Mouse (Mus musculus): Measurements from ENCODE around the gene Lamb1.

DNA sequence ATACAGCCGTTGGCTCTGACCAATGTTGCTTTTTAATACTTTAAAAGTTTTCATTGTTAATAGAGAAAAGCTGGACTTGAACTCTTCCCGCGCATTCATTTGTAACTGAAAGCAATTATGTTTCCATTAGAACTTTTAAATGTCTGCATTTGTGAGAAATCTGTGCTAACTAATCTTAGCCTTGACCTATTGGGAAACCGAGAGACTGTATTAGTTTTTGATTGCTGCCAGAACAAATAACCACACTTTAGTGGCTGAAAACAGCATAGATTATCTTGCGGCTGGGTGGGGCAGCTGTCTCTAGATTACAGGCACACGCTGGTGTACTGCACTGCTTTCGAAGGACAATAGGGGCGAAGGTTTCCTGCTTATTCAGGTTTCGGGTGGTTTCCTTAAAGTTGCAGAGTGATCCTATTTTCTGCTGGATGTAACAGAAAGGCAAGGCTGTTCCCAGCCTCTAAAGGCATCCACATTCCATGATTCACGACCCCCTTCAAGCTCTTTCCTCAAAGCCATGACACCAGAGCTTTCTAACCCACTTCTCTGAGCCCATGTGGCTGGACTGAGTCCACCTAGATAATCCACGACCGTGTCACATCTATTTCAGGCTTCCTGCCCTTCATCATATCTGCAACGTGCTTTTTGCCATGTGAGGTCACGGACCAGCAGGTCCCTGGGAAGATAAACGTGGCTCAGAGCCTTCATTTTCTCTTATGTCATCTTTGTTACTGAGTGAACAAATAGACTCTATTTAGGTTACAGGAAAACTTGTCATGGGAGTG lies 28.5 kb downstream of the Lamb1 start:
- TF ChIP-seq GATA1 (IDR thresholded peaks at IDR 0.05; ENCODE audit: low read length): no peak
- TF ChIP-seq TAL1 (IDR thresholded peaks at IDR 0.05; ENCODE audit: low read length): no peak

Data from erythroblast, embryonic 14.5 days (primary cell).